Mouse (Mus musculus) small intestine, adult 2 months (tissue): Measurements from ENCODE around the gene Slc12a8. TPM values are rescaled to one million over a fixed set of nuclear protein-coding genes. Genes with fewer than 3 reads are reported as not detected.
"Not testable (repeated sequence)": the region's sequence is repeated elsewhere in the genome, so short reads cannot be mapped to it uniquely, and the experiment has no call there.

Source experiments
- H3K27ac ChIP-seq: fragments of 200-500 bp; 2 replicates; pipeline ENCODE4 v1.5.1; 2012; ENCODE audit warnings: low read depth, low read length, control low read depth, inconsistent platforms; ENCODE audit not compliant: insufficient read depth
- H3K27me3 ChIP-seq: fragments of 200-500 bp; 2 replicates; pipeline ENCODE4 v1.6.1; 2012; ENCODE audit warnings: mild to moderate bottlenecking, moderate library complexity, low read length, inconsistent platforms; ENCODE audit not compliant: control insufficient read depth, insufficient read depth
- H3K36me3 ChIP-seq: fragments of 200-500 bp; 2 replicates; pipeline ENCODE4 v1.6.1; 2012; ENCODE audit warnings: mild to moderate bottlenecking, low read length, control low read depth, inconsistent platforms; ENCODE audit not compliant: control insufficient read depth, insufficient read depth
- H3K4me1 ChIP-seq: fragments of 200-500 bp; 2 replicates; pipeline ENCODE4 v1.6.1; 2012; ENCODE audit warnings: low read length, inconsistent platforms, mixed read lengths; ENCODE audit not compliant: control insufficient read depth, insufficient read depth, insufficient read length
- H3K4me3 ChIP-seq: fragments of 200-500 bp; 2 replicates; pipeline ENCODE4 v1.5.1; 2012; ENCODE audit warnings: low read depth, mild to moderate bottlenecking, control low read depth, inconsistent platforms, low read length, moderate library complexity
- CTCF ChIP-seq: fragments of 200-500 bp; IDR thresholded peaks from 2 replicates; pipeline ENCODE4 v1.5.1; 2012; ENCODE audit warnings: low read depth, mild to moderate bottlenecking, control low read depth, inconsistent platforms, low read length, moderate library complexity, mixed read lengths; ENCODE audit not compliant: insufficient replicate concordance, insufficient read length; ENCODE audit errors: extremely low read depth
- POLR2A ChIP-seq: fragments of 200-500 bp; IDR thresholded peaks from 2 replicates; pipeline ENCODE4 v1.6.1; 2012; ENCODE audit warnings: low read depth, mild to moderate bottlenecking, control low read depth, inconsistent platforms, low read length, moderate library complexity
- WGBS: fragments of 180-500 bp; shearing (Covaris S2); methylation state at CpG from one replicate; pipeline ENCODE4 v1.1.7; 2018; 5-methylcytosine and 5-hydroxymethylcytosine counted together
- polyA plus RNA-seq: library from polyadenylated mRNA; depleted of rRNA; stranded (reverse); fragments of >200 nt; gene quantifications from 2 replicates; pipeline ENCODE4 v1.2.3, GENCODE M21; 2012

Gene Slc12a8
- polyA plus RNA-seq, 1 experiment = 46.7 TPM

DNA sequence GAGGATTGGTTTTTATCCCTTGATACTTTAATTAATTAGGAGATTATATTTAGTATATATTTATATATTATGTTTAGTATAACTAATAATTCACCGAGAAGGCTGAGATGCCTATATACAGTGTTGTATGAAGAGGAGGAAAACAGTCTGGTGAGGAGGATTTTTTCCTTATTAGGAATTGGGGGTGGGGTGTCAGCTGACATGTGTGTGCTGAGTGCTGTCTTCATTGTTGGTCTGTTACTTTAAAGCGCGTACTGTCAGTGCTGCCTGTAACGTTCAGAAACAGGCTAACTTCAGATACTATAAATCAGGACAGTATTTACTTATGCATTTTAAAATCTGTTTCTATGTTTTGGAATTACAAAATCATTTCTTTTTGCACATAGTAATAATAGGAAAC, 29.4 kb upstream of the Slc12a8 start:
- no peaks in the 10 kb centered on the region for H3K4me1 ChIP-seq
- WGBS = 91% methylated on average over 4 of the region's 4 CpGs
- TF ChIP-seq CTCF (no peak), POLR2A (no peak)
- H3K27me3 ChIP-seq = no peaks in the 10 kb centered on the region
- peaks cover 26% of the 10 kb centered on the region for H3K36me3 ChIP-seq
- H3K4me3 ChIP-seq = no peak overlapping the region
- no peak overlapping the region for H3K27ac ChIP-seq

DNA sequence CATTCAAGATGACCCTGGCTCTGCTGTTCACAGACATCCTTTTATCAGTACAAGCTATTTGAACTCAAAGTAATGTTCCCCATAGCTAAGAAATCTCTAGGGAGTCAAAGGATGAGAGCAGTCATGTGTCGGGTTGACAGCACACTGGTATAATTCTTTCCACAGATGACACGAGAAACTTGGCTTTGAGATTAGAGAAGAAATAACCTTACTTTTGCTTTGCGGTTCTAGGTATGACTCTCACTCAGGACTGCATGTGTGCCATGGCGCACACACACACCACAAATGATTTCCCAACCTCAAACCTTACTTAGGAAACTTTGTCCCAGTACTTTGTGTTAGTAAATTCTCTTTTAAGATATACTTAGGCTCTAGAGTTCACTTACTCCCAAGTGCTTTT, 22.8 kb upstream of the Slc12a8 start:
- TF ChIP-seq CTCF = no peak
- no peak for TF ChIP-seq POLR2A
- Histone ChIP-seq H3K27ac (no peak overlapping the region), H3K36me3 (peaks cover 39% of the 10 kb centered on the region), H3K4me1 (no peaks in the 10 kb centered on the region), H3K27me3 (no peaks in the 10 kb centered on the region), H3K4me3 (no peak overlapping the region)
- 87% methylated on average over 4 of the region's 4 CpGs for WGBS

GRCm38 (mm10) chr16:33508082-33508481, 9.0 kb upstream of the Slc12a8 start:
- 91% methylated on average over 4 of the region's 4 CpGs for WGBS
- no peaks in the 10 kb centered on the region for H3K4me1 ChIP-seq
- H3K27me3 ChIP-seq = no peaks in the 10 kb centered on the region
- no peak overlapping the region for H3K4me3 ChIP-seq
- no peak for TF ChIP-seq POLR2A
- no peak for TF ChIP-seq CTCF
- H3K27ac ChIP-seq = no peak overlapping the region
- no peaks in the 10 kb centered on the region for H3K36me3 ChIP-seq

- H3K27me3 ChIP-seq, H3K27ac ChIP-seq, H3K36me3 ChIP-seq, H3K4me1 ChIP-seq, H3K4me3 ChIP-seq: not testable (repeated sequence)
- WGBS = 90% methylated on average over 2 of the region's 2 CpGs
These were observed 7.9 kb upstream of the Slc12a8 start for GRCm38 (mm10) chr16:33509231-33509630.

DNA sequence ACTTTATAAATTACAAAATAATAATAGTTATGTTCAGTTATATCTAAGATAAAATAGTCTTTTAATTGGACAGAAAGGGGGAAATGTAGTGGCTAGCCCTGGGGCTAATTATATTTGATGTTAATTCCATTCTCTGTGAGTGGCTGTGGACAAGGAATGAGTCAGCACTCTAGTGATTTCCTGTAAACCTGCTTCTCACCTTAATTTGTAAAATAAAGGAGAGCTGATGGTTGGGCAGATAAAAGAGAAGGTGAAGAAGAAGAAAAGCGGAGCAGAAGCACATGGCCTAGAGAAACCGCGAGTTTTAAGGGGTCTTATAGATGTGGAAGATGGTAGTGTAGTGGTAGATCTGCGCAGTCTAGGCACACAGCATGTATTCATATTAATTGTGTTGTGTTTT, 6.3 kb upstream of the Slc12a8 start:
- 97% methylated on average over 4 of the region's 4 CpGs for WGBS
- not testable (repeated sequence) for H3K4me3 ChIP-seq, H3K4me1 ChIP-seq, H3K27me3 ChIP-seq, H3K27ac ChIP-seq, H3K36me3 ChIP-seq

DNA sequence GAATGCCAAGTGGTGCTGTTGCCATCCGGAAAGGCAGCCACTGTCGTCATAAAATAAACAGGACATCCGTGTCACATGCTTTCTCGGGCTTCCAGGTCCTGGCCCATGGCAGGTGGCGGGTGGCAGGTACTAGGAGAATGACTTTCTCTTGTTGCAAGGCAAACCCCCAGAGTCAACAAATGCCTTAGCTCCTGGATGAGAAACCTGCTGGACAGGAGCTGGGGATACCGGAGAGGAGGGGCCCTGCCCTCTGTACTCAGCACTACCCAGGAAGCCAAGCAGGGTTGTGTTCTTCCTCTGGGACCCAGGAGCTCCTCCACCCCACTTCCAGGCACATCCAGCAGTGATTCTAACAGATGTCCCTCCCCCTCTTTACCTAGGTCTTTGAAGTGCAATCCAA, 4.6 kb upstream of the Slc12a8 start:
- Histone ChIP-seq H3K27me3 (no peaks in the 10 kb centered on the region), H3K4me3 (no peak overlapping the region), H3K4me1 (peaks cover 6% of the 10 kb centered on the region), H3K36me3 (no peaks in the 10 kb centered on the region), H3K27ac (peak overlapping the region; percentile 24)
- no peak for TF ChIP-seq CTCF
- no peak for TF ChIP-seq POLR2A
- 22% methylated on average over 6 of the region's 6 CpGs for WGBS

DNA sequence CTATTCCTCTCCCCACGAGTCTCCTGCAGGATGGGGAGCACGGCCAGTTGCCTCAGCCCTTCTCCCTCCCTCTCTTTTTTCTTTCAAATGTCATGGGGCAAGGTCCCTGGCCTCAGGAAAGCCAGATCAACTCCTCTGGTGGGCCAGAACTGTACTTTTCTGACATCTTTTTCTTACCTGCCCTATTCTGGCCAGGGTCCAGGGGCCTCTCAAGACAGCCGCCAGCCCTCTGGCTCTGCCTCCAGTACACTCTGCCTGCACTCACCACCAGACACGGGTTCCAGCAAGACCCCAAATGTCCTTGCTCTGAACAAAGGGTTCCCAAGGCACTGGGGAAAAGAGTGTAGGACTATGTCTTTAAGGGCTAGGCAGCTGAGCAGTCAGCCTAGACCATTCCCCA, 499 bp downstream of the Slc12a8 start:
- WGBS = 15% methylated on average over 4 of the region's 4 CpGs
- H3K27me3 ChIP-seq = no peaks in the 10 kb centered on the region
- H3K36me3 ChIP-seq = no peaks in the 10 kb centered on the region
- H3K4me3 ChIP-seq = peak overlapping the region; percentile 48
- TF ChIP-seq CTCF (no peak), POLR2A (no peak)
- peaks cover 11% of the 10 kb centered on the region for H3K4me1 ChIP-seq
- H3K27ac ChIP-seq = peak overlapping the region; percentile 41

GRCm38 (mm10) chr16:33518236-33518635, 1.1 kb downstream of the Slc12a8 start:
- H3K27me3 ChIP-seq = no peaks in the 10 kb centered on the region
- H3K4me1 ChIP-seq = peaks cover 11% of the 10 kb centered on the region
- no peak overlapping the region for H3K27ac ChIP-seq
- TF ChIP-seq POLR2A (no peak), CTCF (no peak)
- no peaks in the 10 kb centered on the region for H3K36me3 ChIP-seq
- H3K4me3 ChIP-seq = peak overlapping the region; percentile 7; the same call in 1 of the 2 replicates
- WGBS = 30% methylated on average over 7 of the region's 7 CpGs
